Mouse (Mus musculus): ENCODE results near the gene Rps27a.
A peak's percentile ranks its signal among the peaks of the same experiment; 100 is the strongest.
"Not testable (repeated sequence)": the region's sequence is repeated elsewhere in the genome, so short reads cannot be mapped to it uniquely, and the experiment has no call there.

Rps27a gene

DNA sequence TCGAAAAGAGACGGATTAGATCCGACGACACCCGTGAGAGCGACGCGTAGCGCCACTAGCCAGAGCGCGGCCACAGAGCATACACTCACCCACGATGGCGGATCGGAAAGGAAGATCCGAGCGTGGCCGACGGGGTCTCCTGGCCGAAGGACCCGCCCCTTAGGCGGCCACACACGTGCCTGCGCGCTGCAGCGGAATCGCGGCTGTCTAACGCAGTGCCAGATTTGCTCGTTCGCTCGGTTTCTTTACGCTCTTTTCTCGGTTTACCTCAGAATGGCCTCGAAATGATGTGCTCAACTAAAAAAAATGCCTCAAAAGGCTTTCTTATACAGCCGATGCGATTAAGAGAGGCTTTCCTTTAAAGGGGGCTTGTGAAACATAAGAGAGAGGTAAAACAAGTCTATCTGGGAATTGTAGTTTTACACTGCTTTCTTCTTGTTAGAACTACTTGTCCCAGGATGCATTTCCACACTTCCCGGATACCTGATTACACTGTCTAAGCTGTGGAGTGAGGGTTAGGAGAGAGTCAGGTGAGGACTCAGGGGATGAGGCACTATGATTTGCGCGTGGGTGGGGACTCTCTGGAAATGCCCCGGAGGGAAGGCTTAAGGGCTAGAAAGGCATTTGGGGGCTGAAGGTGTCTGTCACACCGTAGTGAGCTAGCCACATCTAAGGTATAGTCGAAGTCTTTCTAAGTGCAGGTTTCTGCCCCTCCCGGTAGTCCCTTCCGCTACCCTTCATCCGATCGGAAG, at the start of gene Rps27a, which contains the start of gene Clhc1:
Gene Rps27a (minus strand): TSS at position 358 of the 752 bp plus-strand sequence.
Gene Clhc1 (plus strand): TSS at position 199 of the 752 bp plus-strand sequence.
- DNase-seq (ENCODE audit: low spot score) = peak; percentile 93

- no peak for DNase-seq (ENCODE audit: low spot score)
Measured at GRCm38 (mm10) chr11:29597159-29597558, 49.2 kb upstream of the Rps27a start.

DNA sequence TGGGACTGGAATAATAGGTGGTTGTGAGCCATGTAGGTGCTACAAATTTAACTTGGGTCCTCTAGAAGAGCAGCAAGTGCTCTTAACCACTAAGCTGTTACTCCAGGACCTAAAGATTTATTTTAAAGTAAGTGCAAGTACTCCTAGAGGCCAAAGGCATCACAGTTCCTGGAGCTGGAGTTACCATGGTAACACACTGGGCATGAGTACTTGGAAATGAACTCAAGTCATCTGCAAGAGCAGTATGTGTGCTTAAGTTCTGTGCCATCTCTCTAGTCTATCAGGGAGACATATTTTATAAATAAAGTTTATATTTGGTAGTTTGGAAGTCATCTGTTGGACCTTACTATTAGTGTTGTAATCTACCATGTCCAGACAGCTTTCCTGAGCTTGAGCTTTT, 47.3 kb upstream of the Rps27a start:
- DNase-seq (ENCODE audit: low spot score) = no peak

DNA sequence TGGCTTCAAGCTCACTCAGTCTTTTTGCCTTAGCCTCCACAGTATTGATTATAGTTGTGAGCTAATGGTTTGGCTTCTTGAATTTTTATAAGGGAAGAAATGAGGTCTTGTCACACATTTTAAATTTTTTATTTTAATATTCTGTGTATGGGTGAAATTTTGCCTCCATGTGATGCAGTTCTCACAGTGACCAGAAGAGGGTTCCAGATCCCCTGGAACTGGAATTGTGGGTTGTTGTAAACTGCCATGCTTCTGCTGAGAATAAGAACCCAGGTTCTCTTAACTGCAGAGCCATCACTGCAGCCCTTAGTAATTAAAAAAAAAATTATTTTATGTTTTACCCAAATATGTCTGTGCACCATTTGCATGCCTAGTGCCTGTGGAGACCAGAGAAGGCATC, 31.7 kb upstream of the Rps27a start:
- DNase-seq (ENCODE audit: low spot score) = peak; percentile 8

GRCm38 (mm10) chr11:29572656-29573055, 24.7 kb upstream of the Rps27a start:
- no peak for DNase-seq (ENCODE audit: low spot score)

DNA sequence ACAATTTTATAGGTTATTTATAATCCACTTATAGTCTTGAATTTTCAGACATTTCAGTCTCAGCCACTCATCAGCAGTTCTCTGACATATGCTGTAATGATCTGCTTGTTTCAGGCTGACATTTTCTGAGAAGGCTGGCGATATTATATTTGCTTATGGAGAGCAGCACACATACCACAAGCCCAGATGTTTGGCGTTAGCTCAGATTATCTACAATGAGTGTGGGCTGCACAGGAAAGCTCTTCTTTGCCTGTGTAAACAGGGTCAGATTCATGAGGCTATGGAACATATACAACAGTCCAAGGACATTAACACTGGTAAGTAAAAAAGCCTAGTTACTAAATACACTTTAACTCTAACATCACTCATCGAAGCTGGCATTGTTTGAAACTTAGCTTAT, 23.6 kb upstream of the Rps27a start:
- no peak for DNase-seq (ENCODE audit: low spot score)

DNA sequence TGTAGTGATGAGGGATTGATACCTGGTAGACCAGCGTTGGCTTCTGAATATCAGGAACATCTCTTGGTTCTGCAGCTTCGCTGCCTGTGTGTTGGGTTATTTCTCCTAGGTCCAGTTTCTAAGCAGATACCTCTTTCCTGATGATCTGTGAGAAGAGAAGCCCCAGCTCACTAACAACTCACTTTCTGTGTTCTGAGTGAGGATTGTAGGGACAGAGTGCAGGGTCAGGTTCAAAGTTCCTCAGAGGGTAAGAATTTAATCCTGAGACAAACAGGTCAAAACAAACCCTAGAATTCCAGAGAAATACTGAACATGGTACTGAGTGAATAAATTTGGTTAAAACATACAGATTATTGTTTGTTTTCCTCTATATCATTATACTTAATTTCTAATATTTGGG, 15.5 kb upstream of the Rps27a start:
- no peak for DNase-seq (ENCODE audit: low spot score)

- DNase-seq (ENCODE audit: low spot score) = no peak
Measured at GRCm38 (mm10) chr11:29560990-29561389, 13.1 kb upstream of the Rps27a start.

- no peak for DNase-seq (ENCODE audit: low spot score)
Measured at GRCm38 (mm10) chr11:29560452-29560851, 12.5 kb upstream of the Rps27a start.

DNA sequence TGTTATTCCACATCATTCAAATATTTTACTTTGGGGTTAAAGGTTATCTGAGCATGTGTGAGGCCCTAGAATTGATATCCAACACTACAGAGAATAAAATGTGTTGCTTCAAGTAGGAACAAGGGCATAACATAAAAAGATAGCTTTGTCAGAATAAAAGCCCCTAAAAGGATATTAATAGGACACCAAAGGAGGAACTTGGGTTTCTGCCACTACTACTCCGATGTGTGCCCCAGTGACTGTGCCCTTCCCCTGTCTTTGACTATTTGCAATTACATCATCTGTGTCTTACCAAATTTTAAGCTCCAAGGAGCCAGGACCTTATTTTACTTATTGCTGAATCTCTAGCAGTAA, 1.5 kb upstream of the Rps27a start:
- DNase-seq (ENCODE audit: low spot score) = no peak

- DNase-seq (ENCODE audit: low spot score) = no peak
Measured at GRCm38 (mm10) chr11:29548504-29549424, 855 bp upstream of the Rps27a start.

- DNase-seq (ENCODE audit: low spot score) = no peak
Measured at GRCm38 (mm10) chr11:29547249-29547751, 609 bp downstream of the Rps27a start.

DNA sequence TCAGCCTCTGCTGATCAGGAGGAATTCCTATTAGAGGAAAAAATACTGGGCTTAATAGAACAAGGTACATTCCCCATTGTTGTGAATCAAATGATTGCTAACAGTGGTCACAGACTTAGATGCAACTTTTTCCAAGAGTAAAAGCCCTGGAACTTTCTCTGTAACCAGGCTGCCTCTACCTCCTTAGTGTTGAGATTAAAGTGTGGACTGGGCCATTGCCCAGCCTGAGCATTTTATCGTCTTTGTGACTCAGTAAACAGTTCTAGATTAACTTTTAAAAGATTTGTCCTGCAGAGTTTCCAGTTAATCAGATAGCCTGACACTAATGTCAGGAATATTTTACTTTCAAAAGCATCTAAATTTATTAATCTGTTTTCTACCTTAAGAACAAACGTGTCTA, 1.1 kb downstream of the Rps27a start:
- DNase-seq (ENCODE audit: low spot score) = no peak

- DNase-seq (ENCODE audit: low spot score) = not testable (repeated sequence)
Measured at GRCm38 (mm10) chr11:29546297-29546696, 1.6 kb downstream of the Rps27a start.

GRCm38 (mm10) chr11:29545150-29545752, 2.7 kb downstream of the Rps27a start:
- DNase-seq (ENCODE audit: low spot score) = not testable (repeated sequence)

DNA sequence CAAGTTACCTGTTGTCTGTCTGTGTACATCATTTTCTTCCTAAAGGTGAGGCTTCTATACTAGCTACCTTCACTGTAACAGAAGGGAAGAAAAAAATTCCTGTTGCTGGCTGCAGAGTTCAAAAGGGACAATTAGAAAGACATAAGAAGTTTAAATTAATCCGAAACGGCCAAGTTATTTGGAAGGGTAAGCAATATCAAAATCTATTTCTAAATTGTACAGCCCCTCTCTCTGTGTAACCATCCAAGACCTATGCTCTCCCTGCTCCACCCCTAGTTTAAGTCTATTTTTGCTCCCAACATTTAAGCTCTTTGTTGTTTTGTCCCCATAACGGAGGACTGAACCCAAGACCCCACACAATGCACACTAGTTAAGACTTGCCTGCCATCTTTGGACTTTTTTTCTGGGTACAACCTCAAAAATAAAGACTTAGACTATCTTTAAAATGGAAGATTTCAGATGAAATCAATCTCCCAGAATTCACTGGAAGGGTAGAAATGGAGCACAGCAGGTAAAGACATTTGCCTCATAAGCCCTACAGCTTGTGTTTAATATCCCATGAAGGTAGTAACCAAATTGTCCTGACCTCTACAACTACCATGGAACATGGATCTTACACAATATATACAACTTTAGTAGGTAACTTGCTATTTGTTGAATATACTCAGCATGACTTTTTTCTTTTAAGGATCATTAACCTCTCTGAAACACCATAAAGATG, 3.5 kb downstream of the Rps27a start:
- DNase-seq (ENCODE audit: low spot score) = no peak

DNA sequence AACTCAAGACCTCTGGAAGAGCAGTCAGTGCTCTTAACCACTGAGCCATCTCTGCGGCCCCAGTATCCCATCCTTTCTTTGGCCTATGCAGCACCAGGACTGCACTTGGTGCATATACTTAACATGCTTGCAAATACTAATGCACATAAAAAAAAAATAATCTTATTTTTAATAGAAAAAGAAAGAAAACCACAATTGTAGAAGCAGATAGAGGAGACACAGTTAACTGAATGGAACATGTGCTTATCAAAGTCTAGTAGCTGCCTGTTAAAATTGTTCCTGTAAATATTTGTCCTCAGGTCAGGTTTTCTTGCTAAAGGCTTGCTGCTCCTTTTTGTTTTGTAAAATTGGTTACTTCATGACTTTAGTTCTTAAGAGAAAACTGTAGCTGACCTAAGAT, 9.7 kb downstream of the Rps27a start:
- DNase-seq (ENCODE audit: low spot score) = no peak

GRCm38 (mm10) chr11:29525988-29526794, 21.7 kb downstream of the Rps27a start, which contains the start of gene Mtif2:
Gene Mtif2, plus strand, starts transcription at chr11:29526408.
- DNase-seq (ENCODE audit: low spot score) = peak; percentile 67

DNA sequence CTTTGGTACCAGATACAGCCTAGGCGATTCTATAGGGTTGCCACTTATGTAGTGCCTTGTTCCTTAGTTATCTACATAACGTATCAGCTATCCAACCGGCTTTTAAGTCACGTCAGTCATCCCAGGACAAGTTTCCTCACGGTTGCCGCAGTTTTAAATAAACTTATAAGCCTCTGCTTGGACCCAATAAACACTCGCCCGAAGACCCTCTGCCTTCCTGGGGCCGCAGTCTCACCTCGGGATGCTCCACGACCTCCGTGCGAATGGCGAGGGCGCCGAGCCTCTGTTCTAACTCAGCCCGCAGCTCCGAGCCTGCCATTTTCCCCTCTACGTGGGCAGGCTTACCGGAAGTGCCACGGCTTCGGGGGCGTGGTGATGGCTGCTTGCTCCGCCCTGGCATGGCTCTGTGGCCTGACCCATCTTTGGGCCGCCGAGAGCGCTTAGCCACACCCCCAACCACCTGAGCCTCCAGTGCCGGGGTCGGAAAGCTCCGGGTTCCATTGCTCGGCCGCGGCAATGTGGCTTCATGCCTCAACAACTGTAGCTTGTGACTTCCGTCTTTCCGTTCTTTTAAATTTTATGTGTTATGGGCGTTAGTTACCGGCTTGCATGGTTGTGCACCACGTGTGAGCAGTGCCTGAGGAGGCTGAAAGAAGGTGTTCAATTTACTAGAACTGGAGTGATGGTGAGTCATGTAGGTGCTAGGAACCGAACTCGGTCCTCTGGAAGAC, 33.1 kb downstream of the Rps27a start, which contains the start of gene Prorsd1:
Gene Prorsd1 (minus strand): TSS at position 352 of the 731 bp plus-strand sequence.
- peak; percentile 94 for DNase-seq (ENCODE audit: low spot score)

- no peak for DNase-seq (ENCODE audit: low spot score)
Measured at GRCm38 (mm10) chr11:29514325-29514681, 33.6 kb downstream of the Rps27a start.
